Mouse (Mus musculus): ENCODE measurements around the gene Me3.

GRCm38 (mm10) chr7:89828436-89829065, 196.4 kb downstream of the Me3 start:
- no peak for TF ChIP-seq EP300 (IDR thresholded peaks at IDR 0.05; ENCODE audit: insufficient read depth, low read depth, low read length)
- TF ChIP-seq CTCF (IDR thresholded peaks at IDR 0.05): no peak
